Mouse (Mus musculus) MEL (cell line): ENCODE measurements around the gene Gm11213. TPM values are rescaled to one million over a fixed set of nuclear protein-coding genes. Genes with fewer than 3 reads are reported as not detected.

ENCODE experiments used
- DNase-seq: peaks from one replicate; pipeline ENCODE4 v3.0.0; 2011; ENCODE audit warnings: low read depth, low spot score
- H3K27ac ChIP-seq: 2 replicates; pipeline ENCODE4 v1.5.1; 2012; ENCODE audit warnings: low read depth, mild to moderate bottlenecking, control low read depth, low read length, moderate library complexity; ENCODE audit not compliant: control insufficient read depth
- H3K27me3 ChIP-seq, 2 experiments: fragments of 150-350 bp in 1 of 2; sonication (generic) in 1 of 2; 2 replicates each; pipeline ENCODE4 v1.6.1; 2012; ENCODE audit warnings: low read length in 2 of 2, mild to moderate bottlenecking in 2 of 2, improper control_type of control experiment in 1 of 2, moderate library complexity in 1 of 2; ENCODE audit not compliant: insufficient read depth in 2 of 2, control insufficient read depth in 1 of 2
- H3K36me3 ChIP-seq, 2 experiments: 2 replicates each; pipeline ENCODE4 v1.6.1; 2012 to 2014; ENCODE audit warnings: low read length in 2 of 2, improper control_type of control experiment in 1 of 2, inconsistent platforms in 1 of 2, mild to moderate bottlenecking in 1 of 2; ENCODE audit not compliant: insufficient read depth in 2 of 2, control insufficient read depth in 1 of 2
- H3K4me1 ChIP-seq, 2 experiments: fragments of 150-350 bp in 1 of 2; sonication (generic) in 1 of 2; 2 replicates each; pipeline ENCODE4 v1.6.1; 2012; ENCODE audit warnings: low read length in 2 of 2, improper control_type of control experiment in 1 of 2, mild to moderate bottlenecking in 1 of 2; ENCODE audit not compliant: insufficient read depth in 2 of 2, control insufficient read depth in 1 of 2
- H3K4me3 ChIP-seq, 2 experiments: fragments of 150-350 bp in 1 of 2; sonication (generic) in 1 of 2; 2 replicates each; pipeline ENCODE4 v1.5.1; 2012; ENCODE audit warnings: low read depth in 2 of 2, low read length in 2 of 2, mild to moderate bottlenecking in 2 of 2, moderate library complexity in 2 of 2, control low read depth in 1 of 2, improper control_type of control experiment in 1 of 2; ENCODE audit not compliant: control insufficient read depth in 1 of 2, insufficient read depth in 1 of 2
- H3K79me2 ChIP-seq: 2 replicates; pipeline ENCODE4 v1.6.1; 2012; ENCODE audit warnings: mild to moderate bottlenecking, low read length, moderate library complexity; ENCODE audit not compliant: control insufficient read depth, poor library complexity, insufficient read depth
- H3K9ac ChIP-seq: 2 replicates; pipeline ENCODE4 v1.6.1; 2012; ENCODE audit warnings: low read depth, mild to moderate bottlenecking, control low read depth, low read length, moderate library complexity; ENCODE audit not compliant: control insufficient read depth, poor library complexity, severe bottlenecking
- H3K9me3 ChIP-seq: fragments of 150-350 bp; sonication (generic); replicated peaks from 2 replicates; pipeline ENCODE4 v1.6.1; 2012; ENCODE audit warnings: mild to moderate bottlenecking, low read length, improper control_type of control experiment, moderate library complexity; ENCODE audit not compliant: insufficient read depth
- BHLHE40 ChIP-seq: IDR thresholded peaks from 2 replicates; pipeline ENCODE4 v1.6.1; 2012; ENCODE audit warnings: low read depth, mild to moderate bottlenecking, inconsistent platforms, low read length, improper control_type of control experiment, borderline replicate concordance
- CHD2 ChIP-seq: IDR thresholded peaks from 2 replicates; pipeline ENCODE4 v1.6.1; 2011; ENCODE audit warnings: low read length, improper control_type of control experiment
- CTCF ChIP-seq, 3 experiments: IDR thresholded peaks in 2 of 3; conservative IDR thresholded peaks in 1 of 3; 2 replicates each; pipeline ENCODE4 v1.5.1; 2011 to 2012; ENCODE audit warnings: low read length in 3 of 3, low read depth in 2 of 3, mild to moderate bottlenecking in 2 of 3, improper control_type of control experiment in 1 of 3, inconsistent platforms in 1 of 3, mixed read lengths in 1 of 3, moderate library complexity in 1 of 3; ENCODE audit not compliant: control insufficient read depth in 1 of 3, insufficient read depth in 1 of 3, poor library complexity in 1 of 3, severe bottlenecking in 1 of 3
- ELF1 ChIP-seq: IDR thresholded peaks from 2 replicates; pipeline ENCODE4 v1.6.1; 2014; ENCODE audit warnings: low read depth, mild to moderate bottlenecking, inconsistent platforms, low read length, improper control_type of control experiment, moderate library complexity
- EP300 ChIP-seq, 2 experiments: IDR thresholded peaks; 2 replicates each; pipeline ENCODE4 v1.6.1; 2011; ENCODE audit warnings: improper control_type of control experiment in 2 of 2, low read length in 2 of 2, low read depth in 1 of 2, mild to moderate bottlenecking in 1 of 2
- GABPA ChIP-seq: IDR thresholded peaks from 2 replicates; pipeline ENCODE4 v1.6.1; 2012; ENCODE audit warnings: low read depth, mild to moderate bottlenecking, inconsistent platforms, low read length, improper control_type of control experiment, moderate library complexity
- GATA1 ChIP-seq: IDR thresholded peaks from 2 replicates; pipeline ENCODE4 v1.6.1; 2011; ENCODE audit warnings: low read depth, low read length, improper control_type of control experiment
- JUND ChIP-seq: IDR thresholded peaks from 2 replicates; pipeline ENCODE4 v1.6.1; 2011; ENCODE audit warnings: low read depth, mild to moderate bottlenecking, improper control_type of control experiment, low read length
- MXI1 ChIP-seq: IDR thresholded peaks from 2 replicates; pipeline ENCODE4 v1.6.1; 2011; ENCODE audit warnings: mild to moderate bottlenecking, low read depth, low read length, improper control_type of control experiment
- MYB ChIP-seq: IDR thresholded peaks from 2 replicates; pipeline ENCODE4 v1.6.1; 2011; ENCODE audit warnings: mild to moderate bottlenecking, low read depth, low read length, improper control_type of control experiment
- MYC ChIP-seq: IDR thresholded peaks from 2 replicates; pipeline ENCODE4 v1.6.1; 2011; ENCODE audit warnings: low read depth, mild to moderate bottlenecking, low read length, improper control_type of control experiment, moderate library complexity
- NELFE ChIP-seq: IDR thresholded peaks from 2 replicates; pipeline ENCODE4 v1.6.1; 2011; ENCODE audit warnings: low read depth, low read length, improper control_type of control experiment
- NRF1 ChIP-seq: IDR thresholded peaks from 2 replicates; pipeline ENCODE4 v1.6.1; 2014; ENCODE audit warnings: low read depth, mild to moderate bottlenecking, inconsistent platforms, low read length, improper control_type of control experiment, moderate library complexity; ENCODE audit not compliant: poor library complexity, insufficient read depth, severe bottlenecking
- POLR2AphosphoS2 ChIP-seq: IDR thresholded peaks from 2 replicates; pipeline ENCODE4 v1.6.1; 2011; ENCODE audit warnings: low read length, improper control_type of control experiment
- RAD21 ChIP-seq: IDR thresholded peaks from 2 replicates; pipeline ENCODE4 v1.6.1; 2011; ENCODE audit warnings: mild to moderate bottlenecking, low read depth, low read length, improper control_type of control experiment
- SIN3A ChIP-seq: IDR thresholded peaks from 2 replicates; pipeline ENCODE4 v1.6.1; 2012; ENCODE audit warnings: low read length, improper control_type of control experiment, inconsistent platforms
- SMC3 ChIP-seq: IDR thresholded peaks from 2 replicates; pipeline ENCODE4 v1.6.1; 2011; ENCODE audit warnings: low read depth, low read length, improper control_type of control experiment
- TAL1 ChIP-seq: IDR thresholded peaks from 2 replicates; pipeline ENCODE4 v1.6.1; 2012; ENCODE audit warnings: mild to moderate bottlenecking, inconsistent platforms, low read length, moderate library complexity, mixed read lengths
- TBP ChIP-seq: IDR thresholded peaks from 2 replicates; pipeline ENCODE4 v1.8.0; 2011; ENCODE audit warnings: low read depth, low read length, improper control_type of control experiment
- USF1 ChIP-seq: IDR thresholded peaks from 2 replicates; pipeline ENCODE4 v1.6.1; 2014; ENCODE audit warnings: low read depth, mild to moderate bottlenecking, inconsistent platforms, low read length, improper control_type of control experiment, moderate library complexity
- ZC3H11A ChIP-seq: IDR thresholded peaks from 2 replicates; pipeline ENCODE4 v1.6.1; 2012; ENCODE audit warnings: low read depth, mild to moderate bottlenecking, inconsistent platforms, low read length, improper control_type of control experiment
- ZKSCAN1 ChIP-seq: IDR thresholded peaks from 2 replicates; pipeline ENCODE4 v1.6.1; 2012; ENCODE audit warnings: low read depth, mild to moderate bottlenecking, inconsistent platforms, low read length, improper control_type of control experiment, moderate library complexity
- ZMIZ1 ChIP-seq: IDR thresholded peaks from 2 replicates; pipeline ENCODE4 v1.6.1; 2012; ENCODE audit warnings: low read depth, mild to moderate bottlenecking, inconsistent platforms, low read length, improper control_type of control experiment, moderate library complexity
- polyA plus RNA-seq, 2 experiments: library from polyadenylated mRNA; stranded (reverse) in 1 of 2; unstranded in 1 of 2; fragments of >175 nt in 1 of 2; fragments of >200 nt in 1 of 2; gene quantifications; 2 replicates each; pipeline versions ENCODE4 v1.2.1 to v1.2.4; 2012; ENCODE audit warnings: low replicate concordance in 2 of 2, low read depth in 1 of 2; ENCODE audit not compliant: insufficient read length in 2 of 2, insufficient read depth in 1 of 2, missing spikeins in 1 of 2
- total RNA-seq: library from RNA; depleted of rRNA; stranded (reverse); fragments of 300-350 nt; gene quantifications from 2 replicates; pipeline ENCODE4 v1.2.3, GENCODE M21; 2012

Gm11213 gene
- total and polyA plus RNA-seq, 3 experiments: not detected

DNA sequence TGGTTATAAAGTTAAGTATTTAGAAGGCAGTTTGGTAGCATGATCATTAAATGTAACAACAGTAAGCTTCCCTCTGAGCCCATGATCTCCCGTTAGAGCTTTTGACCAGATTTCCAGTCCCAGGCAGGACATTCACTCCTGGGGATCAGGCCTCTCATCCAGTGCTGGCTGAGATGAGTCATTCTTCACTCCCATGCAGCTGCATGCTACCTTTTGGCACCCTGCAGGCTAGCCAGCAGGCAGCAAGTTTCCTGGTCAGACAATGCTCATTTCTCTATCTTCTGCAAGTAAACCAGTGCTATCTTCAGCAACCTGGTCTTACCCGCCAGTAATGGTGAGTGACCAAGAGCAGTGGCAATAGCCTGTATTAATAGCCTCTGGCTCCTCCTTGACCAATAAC, 28.1 kb upstream of the Gm11213 start:
- Histone ChIP-seq H3K27me3 (no peaks in the 10 kb centered on the region), H3K4me1 (no peaks in the 10 kb centered on the region), H3K9me3 (no peaks in the 10 kb centered on the region), H3K27ac (no peak overlapping the region), H3K4me3 (no peak overlapping the region), H3K79me2 (no peaks in the 10 kb centered on the region), H3K36me3 (no peaks in the 10 kb centered on the region), H3K9ac (no peak overlapping the region)
- DNase-seq: no peak
- TF ChIP-seq TAL1 (no peak), SIN3A (no peak), CHD2 (no peak), BHLHE40 (no peak), GATA1 (no peak), ZC3H11A (no peak), RAD21 (no peak), MYC (no peak)

DNA sequence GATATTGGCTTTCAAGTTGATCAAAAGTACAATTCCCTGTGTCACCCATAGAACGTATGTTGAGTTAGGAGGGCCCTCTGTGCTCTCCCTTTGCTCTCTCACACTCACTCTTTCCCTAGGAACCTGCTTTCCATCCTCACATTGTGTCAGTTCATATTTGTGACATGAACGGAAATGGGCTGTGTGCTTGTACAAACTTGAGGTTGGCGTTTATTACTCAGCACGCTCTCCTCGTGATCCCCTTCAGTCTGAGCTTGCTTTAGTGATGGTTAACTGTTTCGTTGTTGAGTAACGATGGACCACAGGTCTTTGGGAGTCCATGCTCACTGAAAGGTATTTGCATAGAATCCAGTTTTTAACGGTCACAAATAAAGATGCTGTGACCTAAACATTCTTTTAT, 22.1 kb upstream of the Gm11213 start:
- peaks cover 0 to 2% of the 10 kb centered on the region in 2 experiments; a peak in 2 of 4 replicates for H3K36me3 ChIP-seq
- TF ChIP-seq EP300 (IDR thresholded peaks at IDR 0.05; ENCODE audit: low read depth in 1 of 2, low read length in 2 of 2) (no peak), CHD2 (no peak), RAD21 (no peak), ELF1 (no peak), ZMIZ1 (no peak), GABPA (no peak), MYC (no peak), CTCF (IDR thresholded peaks at IDR 0.05 in 2 of 3, conservative IDR thresholded peaks at IDR 0.05 in 1 of 3; ENCODE audit: control insufficient read depth in 1 of 3, insufficient read depth in 1 of 3, low read depth in 2 of 3, low read length in 3 of 3, poor library complexity in 1 of 3, severe bottlenecking in 1 of 3) (no peak), MXI1 (no peak), NRF1 (no peak), NELFE (no peak), USF1 (no peak), JUND (no peak), BHLHE40 (no peak), TAL1 (no peak), SMC3 (no peak), ZKSCAN1 (no peak), POLR2AphosphoS2 (no peak), TBP (no peak), MYB (no peak)
- no peaks in the 10 kb centered on the region for H3K4me1 ChIP-seq
- no peak overlapping the region for H3K4me3 ChIP-seq
- DNase-seq: no peak
- H3K9ac ChIP-seq: no peak overlapping the region
- H3K27ac ChIP-seq: no peak overlapping the region
- no peaks in the 10 kb centered on the region for H3K79me2 ChIP-seq
- no peaks in the 10 kb centered on the region for H3K9me3 ChIP-seq
- no peaks in the 10 kb centered on the region for H3K27me3 ChIP-seq
